Mouse (Mus musculus): Measurements from ENCODE around the gene Qrfp. TPM values are rescaled to one million over a fixed set of nuclear protein-coding genes. Genes with fewer than 3 reads are reported as not detected.

Gene Qrfp
- total RNA-seq (2014; fragmentation: Nextera tagmentation) (not detected in 2 replicates), total RNA-seq (2017) (0.11 TPM in 1 of 2 replicates, not detected in the other)

DNA sequence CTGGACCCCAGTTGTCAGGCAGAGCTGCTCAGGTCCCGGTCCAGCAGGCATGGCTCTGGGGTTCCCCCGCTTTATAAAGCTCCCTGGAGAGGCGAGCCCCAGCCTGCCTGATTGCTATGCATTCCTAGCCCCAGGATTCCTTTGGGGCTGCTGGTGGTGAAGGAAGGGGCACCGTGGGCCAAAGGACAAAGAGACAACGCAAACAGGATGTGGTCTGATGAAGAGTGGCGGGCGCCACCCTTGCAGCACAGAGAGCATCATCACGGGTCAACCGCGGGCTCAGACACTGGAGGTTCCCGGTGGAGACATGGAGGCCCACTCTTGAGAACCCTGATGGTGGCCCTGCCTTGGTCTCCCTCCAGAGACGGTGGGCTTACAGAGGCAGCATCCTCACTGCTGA lies at the start of gene Qrfp:
TSS of gene Qrfp (minus strand) at position 137 of the 400 bp plus-strand sequence.
- ATAC-seq (replicated peaks; ENCODE audit: low FRiP score, low TSS enrichment, poor library complexity, severe bottlenecking) = no peak

DNA sequence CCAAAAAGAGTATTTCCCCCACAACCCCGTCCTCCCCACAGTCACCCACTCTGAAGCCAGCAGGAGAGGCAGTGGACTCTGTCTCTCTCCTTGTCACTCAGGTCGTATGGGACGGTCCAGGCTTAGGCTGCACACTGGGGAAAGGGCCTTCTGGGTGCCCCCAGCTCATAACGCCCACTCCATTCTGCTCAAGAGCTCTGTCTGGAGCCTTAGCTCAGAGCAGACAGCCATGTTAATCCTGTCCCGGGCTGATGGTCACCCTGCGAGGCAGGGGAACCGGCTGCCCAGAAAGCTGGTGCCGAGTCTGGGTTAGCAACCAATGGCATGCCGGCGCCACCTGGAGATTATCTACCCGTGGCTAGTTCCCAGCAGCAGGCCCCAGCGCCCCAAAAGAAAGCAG lies 48.1 kb upstream of the Qrfp start:
- no peak for ATAC-seq (replicated peaks; ENCODE audit: low FRiP score, low TSS enrichment, poor library complexity, severe bottlenecking)

DNA sequence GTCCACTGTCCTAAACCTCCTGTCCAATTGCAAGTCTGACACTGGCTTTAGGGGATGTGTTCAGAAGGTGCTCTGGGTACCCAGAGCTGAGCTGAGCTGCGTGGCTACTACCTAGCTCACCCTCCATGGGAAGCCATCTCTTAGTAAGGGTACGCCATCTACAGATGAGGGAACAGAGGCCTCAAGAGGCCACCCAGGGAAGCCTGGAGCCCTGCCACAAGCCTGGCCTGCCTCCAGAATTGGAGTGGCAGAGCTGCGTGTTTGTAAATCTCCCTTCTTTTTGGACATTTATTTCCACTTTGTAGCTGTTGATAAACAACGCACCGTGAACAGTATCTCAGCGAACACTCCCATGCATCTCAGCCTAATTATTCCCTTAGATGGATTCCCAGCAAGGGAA lies 46.8 kb upstream of the Qrfp start:
- no peak for ATAC-seq (replicated peaks; ENCODE audit: low FRiP score, low TSS enrichment, poor library complexity, severe bottlenecking)

DNA sequence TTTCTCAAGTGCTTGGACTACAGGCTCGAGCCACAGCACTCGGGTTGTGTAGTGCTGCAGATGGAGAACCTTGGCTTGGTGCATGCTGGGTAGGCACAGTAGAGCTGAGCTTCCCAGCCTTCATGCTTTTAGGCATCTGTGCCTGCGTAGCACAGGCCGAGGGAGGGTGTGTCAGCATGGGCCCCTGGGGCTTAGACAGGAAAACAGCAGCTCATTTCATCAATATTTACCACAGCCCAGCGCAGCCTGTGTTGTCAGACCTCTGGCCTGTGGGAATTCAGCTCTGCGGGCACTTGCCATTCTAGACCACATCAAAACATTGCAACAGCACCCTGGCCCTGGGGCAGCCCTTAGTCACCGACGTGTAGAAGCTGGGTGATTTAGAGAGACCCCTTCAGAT lies 45.6 kb upstream of the Qrfp start:
- ATAC-seq (replicated peaks; ENCODE audit: low FRiP score, low TSS enrichment, poor library complexity, severe bottlenecking) = no peak

DNA sequence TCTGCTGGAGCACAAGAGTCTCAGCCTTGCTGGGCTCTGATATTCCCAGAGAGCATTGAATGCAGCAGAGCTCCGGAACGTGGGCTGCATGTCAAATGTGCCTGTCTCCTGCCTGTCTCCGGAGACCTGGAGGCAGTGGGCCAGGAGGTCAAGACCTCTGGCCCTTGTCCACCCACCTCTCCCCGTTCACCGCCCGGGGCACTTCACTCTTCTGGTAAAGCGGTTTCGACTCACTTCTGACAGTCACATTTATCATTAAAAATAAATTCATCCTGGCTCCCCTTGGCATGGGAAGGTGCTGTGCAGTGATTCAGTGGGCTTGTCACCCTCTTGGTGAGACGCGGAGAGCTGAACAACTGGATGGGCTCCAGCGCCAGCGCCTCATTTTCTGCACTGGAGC lies 39.8 kb upstream of the Qrfp start:
- no peak for ATAC-seq (replicated peaks; ENCODE audit: low FRiP score, low TSS enrichment, poor library complexity, severe bottlenecking)

DNA sequence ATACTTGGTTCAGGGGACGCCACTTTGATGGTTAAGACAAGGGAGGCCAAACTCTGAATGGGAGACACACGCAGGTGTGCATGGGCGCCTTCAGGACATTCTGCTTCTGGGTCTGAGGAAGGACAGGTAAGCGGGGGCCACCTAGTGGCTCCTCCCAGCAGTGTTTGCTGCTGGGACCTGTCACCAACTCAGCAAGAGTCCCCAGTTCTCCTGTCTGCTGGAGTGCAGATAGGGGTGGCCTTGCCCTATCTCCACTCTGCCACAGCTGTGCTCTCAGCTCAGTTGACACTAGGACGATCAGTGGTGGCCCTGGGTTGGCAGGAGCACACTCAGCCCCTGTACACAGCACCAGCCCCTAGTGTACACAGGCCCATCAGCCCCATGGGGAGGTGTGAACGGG lies 37.5 kb upstream of the Qrfp start:
- peak; percentile 93 for ATAC-seq (replicated peaks; ENCODE audit: low FRiP score, low TSS enrichment, poor library complexity, severe bottlenecking)

DNA sequence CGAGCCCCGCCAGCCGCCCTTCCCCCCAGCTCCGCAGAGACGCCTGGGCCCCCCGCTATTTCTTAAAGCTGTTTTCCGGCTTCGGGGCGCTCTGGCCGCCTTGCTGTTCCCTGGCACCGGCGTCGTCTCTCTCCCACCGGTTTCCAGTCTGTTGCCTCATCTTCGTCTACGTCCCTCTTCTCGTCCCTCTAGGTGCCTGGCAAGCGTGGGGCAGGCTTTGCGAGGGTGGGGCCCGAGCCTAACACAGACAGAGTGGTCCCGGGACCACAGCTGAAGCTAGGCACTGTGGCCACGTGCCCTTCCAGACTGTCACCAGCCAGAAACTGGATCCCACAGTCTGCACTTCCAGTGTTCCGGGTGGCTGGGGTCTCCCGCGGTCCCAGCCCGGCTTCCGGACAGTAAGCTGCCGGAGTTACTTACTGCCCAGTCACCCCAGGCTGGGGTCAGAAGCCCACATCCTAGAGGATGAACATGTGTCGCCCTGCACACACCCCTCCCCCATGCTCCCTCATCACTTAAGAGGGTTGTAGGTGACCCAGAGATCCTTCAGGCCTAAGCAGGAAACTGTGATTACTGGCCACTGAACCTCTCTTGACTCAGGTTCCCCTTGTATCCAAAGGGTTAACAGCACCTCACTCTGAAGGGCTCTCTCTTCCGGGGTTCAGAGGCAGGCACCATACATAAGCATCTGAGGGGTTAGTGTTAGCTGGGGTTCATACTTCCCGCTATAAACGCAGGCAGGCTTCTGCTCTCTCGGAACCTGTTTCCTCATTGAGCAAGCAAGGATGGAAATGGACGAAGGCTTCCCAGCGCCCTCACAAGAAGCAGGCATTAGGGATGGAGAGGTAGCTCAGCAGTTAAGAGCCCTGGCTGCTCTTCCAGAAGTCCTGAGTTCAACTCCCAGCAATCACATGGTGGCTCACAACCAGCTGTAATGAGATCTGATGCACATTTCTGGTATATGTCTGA lies 36.6 kb upstream of the Qrfp start:
- ATAC-seq (replicated peaks; ENCODE audit: low FRiP score, low TSS enrichment, poor library complexity, severe bottlenecking) = no peak

DNA sequence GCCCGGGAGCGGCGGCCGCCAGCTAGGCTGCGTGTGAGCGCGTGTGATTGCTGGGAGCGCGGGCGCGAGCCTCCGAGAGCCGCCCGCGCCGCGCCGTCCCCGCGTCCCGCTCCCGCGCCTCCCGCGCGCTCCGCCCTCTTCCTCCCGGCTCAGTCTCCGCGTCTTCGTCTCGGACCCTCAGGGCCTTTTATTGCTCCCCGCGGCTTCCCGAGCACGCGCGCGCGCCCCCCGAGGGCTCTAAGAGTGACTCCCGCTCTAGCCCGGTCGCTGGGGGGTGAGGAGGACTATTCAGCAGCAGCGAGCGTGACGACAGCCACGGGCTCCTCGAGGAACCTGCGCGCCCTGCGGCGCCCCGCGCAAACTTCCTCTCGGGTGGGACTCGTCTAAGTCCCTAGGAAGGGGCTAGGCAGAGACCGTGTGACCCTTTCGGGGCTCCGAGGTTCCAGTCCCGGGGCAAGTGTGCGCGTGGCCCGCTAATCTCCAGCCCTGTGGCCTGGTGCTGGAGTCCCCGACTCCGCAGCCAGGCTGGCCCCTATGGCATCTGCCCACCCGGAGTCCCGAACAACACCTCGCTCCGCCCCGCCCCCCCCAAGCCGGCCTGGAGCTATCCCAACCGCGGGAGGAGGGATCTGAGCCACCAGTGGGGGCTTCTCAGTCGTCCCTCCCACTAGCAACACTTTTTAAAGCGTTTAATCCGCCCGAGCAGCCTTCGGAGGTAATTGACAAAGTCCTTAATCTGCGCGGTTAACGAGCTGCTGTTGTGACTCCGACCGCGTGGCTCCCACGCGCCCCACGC lies 35.7 kb upstream of the Qrfp start, which contains the start of gene Fibcd1:
TSS of gene Fibcd1 (minus strand) at position 110 of the 796 bp plus-strand sequence.
- ATAC-seq (replicated peaks; ENCODE audit: low FRiP score, low TSS enrichment, poor library complexity, severe bottlenecking) = no peak

DNA sequence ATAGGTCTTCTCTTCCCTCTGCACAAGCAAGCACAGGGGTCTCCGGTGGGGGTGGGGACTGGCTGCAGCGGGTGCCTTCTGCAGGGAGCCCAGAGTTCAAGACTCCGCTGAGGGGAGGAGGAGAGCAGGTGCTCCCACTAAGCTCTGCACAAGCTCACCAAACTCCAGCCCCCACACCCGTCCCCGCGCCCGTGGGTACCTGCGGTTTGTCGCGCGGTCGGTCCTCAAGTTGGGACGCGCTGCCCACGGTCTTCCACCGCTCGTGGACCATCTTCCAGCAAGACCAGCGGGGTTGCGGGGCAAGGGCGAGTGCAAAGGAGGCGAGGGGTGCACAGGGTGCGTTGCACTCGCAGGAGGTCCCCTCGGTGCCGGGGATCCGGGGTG lies 35.1 kb upstream of the Qrfp start:
- ATAC-seq (replicated peaks; ENCODE audit: low FRiP score, low TSS enrichment, poor library complexity, severe bottlenecking) = no peak

DNA sequence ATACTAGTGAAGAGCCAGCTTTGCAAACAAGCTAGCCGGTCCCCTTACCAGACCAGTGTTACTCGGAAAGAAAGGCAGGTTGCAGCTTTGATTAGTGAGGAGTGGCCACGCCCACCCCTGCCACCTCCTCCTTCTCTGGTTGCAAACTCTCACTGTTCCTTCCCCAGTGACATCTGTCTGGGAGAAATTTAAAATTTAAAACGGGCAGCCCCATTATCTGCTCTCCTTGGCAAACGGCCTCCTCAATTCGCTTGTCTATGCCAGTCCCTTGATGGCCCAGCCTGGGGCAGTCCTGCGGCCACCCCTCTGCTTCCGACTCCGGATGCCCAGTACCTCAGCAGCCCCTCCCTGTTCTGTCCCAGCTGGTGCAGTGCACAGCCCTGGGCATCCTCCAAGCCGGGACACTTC lies 34.4 kb upstream of the Qrfp start:
- ATAC-seq (replicated peaks; ENCODE audit: low FRiP score, low TSS enrichment, poor library complexity, severe bottlenecking) = no peak

DNA sequence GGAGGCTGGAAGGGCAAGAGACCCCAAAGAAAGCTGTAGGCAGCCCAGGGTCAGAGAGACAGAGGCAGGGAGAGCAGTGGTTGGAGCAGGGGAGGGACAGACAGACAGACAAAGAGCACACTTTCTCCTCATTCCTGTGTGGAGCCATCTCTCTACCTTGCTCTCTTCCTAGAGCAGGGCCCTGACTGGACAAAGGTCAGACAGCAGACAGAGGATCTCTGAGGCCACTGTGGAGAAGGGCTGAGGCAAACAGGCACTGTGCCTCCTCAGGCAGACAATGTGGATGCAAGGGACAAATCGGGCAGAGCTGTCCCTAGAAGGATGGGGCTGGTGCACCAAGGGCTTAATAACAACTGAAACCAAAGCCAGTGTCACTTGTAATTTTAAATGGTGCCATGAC lies 28.5 kb upstream of the Qrfp start:
- ATAC-seq (replicated peaks; ENCODE audit: low FRiP score, low TSS enrichment, poor library complexity, severe bottlenecking) = no peak

DNA sequence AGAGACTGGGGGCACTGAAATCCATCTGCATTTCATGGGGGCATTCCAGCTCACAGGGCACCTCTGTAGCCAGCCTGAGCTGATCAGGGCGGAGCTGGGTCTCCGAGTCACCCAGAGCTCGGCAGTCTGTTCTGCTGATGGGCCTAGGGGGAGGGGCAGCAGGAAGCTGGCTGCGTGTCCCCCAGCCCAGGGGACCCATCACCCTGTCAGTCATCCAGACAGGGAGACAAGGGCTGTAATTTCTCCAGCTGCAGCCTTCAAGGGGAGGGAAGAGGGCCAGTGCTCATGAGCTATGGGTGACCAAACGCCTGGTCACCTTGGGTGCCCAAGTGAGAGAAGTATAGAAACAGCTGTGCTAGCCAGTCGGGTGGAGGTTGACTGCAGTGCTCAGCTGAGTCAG lies 26.6 kb upstream of the Qrfp start:
- no peak for ATAC-seq (replicated peaks; ENCODE audit: low FRiP score, low TSS enrichment, poor library complexity, severe bottlenecking)

DNA sequence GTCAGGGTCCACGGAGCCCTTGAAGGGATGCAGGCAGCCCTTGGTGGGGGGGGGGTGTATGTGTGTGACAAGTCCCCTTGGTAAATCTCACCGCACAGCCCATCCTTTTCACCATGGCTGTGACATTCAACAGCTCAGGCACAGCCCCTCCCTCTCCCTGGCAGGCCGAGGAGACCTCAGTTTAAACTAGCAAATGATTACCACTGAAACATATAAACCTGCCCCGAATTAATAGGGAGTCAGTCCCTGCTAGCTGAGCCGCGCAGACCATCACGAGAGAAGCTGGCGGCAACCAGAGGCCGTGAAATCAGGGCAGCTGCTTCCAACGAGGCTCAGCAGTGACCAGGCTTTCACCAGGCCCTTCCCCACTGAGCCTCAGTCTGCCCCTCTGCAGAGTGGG lies 25.7 kb upstream of the Qrfp start:
- ATAC-seq (replicated peaks; ENCODE audit: low FRiP score, low TSS enrichment, poor library complexity, severe bottlenecking) = no peak

DNA sequence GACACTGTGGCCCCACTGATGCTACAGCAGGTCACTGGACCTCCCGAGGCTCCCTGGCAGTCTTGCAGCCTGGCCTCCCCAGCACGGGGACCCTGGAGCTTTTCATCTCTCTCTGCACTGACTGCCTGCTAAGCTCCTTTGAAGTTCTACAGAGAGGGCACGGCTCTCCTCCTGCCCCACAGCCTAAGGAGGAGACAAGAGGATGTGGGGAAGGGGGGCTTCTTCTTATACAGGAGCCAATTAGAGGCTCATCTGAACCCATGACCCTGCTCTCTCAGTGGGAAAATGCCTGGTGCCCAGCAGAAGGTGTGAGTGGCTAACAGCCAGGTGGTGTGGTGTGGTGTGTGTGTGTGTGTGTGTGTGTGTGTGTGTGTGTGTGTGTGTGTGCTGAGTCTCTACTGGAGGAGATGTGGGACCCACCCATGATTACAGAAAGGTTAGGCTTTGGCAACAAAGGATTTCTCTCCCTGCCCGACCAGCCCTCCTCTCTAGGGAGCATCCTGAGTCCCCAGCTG lies 18.0 kb upstream of the Qrfp start:
- ATAC-seq (replicated peaks; ENCODE audit: low FRiP score, low TSS enrichment, poor library complexity, severe bottlenecking) = no peak

DNA sequence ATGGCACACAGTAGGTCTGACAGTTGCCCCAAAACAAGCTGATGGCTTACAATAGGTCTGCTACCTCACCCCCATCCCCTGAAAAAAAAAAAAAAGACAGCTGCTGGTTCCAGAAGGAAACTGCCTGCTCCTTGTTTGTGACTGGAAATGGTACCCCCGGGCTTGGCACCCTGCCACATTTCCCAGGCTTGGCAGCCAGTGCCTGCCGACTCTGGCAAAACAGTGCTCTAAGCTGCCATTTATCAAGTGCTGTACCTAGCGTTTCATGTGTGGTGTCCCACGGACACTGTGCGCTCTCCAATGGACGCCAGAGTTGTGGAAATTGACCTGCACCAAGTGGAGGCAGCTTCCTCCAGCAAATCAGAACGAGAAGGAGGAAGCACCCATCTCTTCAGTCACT lies 17.5 kb upstream of the Qrfp start:
- no peak for ATAC-seq (replicated peaks; ENCODE audit: low FRiP score, low TSS enrichment, poor library complexity, severe bottlenecking)

DNA sequence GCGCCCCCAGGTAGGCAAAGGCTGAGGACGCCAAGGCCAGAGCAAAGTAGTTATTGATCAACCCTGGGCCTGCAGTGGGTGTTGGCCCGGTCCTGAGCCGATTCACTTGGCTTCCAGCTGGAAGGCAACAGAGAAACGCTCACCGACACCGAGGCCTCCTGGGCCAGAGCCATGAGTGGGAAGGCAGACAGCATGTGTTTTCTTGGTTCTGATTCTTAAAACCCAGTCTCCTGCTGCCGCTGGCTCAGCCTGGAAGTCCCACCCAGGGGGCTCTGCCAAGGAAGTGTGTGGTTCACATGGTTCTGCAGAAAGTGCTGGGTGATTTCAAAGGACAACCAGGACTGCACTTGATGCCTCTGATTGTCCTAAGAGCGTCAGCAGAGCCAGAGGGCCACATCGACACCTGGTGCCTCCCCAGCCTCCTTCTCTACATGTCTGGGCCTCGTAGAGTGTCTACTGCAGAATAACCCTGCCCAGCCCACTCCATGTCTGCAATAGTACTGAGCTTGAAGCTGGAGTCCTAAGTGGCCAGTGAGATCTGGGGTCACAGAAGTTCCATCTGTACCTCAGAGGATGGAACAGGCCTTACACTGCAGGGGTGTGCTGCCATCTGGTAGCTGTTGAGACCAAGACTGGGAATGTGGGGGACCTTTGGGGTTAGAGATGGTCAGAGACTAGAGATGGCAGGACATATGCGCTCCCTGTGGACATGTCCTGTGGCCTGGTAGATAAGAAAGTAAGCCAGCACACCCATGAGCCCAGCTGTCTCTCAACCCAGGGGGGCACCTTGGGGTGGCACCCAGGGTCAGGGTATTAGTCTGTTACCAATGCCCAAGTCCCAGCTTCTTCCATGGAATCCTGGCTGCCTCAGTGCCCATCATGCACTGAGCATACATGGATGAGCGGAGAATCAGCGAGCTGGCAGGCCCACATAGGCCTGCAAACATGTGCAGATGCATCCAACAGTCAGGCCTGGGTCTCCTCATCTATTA lies 16.0 kb upstream of the Qrfp start:
- ATAC-seq (replicated peaks; ENCODE audit: low FRiP score, low TSS enrichment, poor library complexity, severe bottlenecking) = no peak

DNA sequence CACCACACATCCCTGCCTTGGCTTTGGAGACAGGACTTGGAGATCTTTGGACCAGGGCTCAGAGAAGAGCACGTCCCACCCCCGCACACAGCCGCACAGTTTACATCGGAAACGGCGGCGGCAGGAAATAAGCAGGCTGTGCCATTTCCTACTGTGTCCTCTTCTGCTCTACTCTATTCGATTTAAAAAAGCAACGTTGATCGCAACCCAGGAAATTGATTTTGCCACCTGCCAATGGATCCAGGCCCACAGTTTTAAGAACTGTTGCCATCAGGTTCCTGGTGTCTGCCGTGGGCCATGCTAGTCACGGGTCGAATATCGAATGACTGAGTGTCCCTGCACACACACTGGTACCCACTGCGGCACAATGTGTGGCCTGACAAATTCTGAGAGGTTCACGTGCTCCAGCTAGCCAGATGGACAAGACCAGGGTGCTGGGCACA lies 15.1 kb upstream of the Qrfp start:
- no peak for ATAC-seq (replicated peaks; ENCODE audit: low FRiP score, low TSS enrichment, poor library complexity, severe bottlenecking)

DNA sequence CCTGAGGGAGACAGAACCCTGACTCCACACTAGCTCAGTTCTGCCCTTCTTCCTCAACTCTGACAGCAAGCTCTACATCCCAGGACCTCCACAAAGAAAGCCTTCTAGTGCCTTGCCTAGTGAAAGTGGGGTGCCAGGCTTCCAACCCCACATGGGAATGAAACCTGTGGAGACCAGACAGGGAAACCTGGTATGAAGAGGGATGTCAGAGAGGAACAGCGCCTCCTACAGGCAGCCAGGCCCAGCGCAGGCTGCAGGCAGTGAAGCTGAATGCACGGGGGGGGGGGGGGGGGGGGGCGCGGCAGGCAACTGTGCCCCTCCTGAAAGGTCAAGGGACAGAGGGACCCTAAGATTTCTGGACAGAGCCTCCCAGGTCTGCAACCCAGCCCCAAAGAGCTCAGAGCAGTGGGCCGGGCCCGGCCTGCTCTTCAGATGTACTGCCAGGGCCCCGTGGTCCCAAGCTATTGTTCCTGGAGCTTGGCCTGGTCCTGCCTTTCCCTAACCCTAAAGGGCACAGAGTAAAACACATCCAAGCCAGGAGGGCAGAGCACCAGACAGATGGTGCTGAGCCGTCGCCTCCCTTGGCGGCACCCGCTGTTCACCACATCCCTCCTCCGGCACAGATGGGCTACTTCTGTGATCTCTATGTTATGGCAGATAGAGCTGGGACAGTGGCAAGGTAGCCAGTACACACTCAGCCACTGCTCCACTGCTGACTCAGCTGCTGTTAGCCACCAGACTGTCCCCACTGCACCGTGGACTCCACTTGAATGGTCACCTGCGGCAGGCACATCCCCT lies 13.8 kb upstream of the Qrfp start:
- ATAC-seq (replicated peaks; ENCODE audit: low FRiP score, low TSS enrichment, poor library complexity, severe bottlenecking) = no peak

All from megakaryocyte-erythroid progenitor cell, adult 5-6 weeks (primary cell).